Mouse (Mus musculus): ENCODE measurements at regions not wholly inside any gene's neighbourhood (a gene's known extent, or its start where the extent isn't known, plus 50 kb on each side); places are given as distances from the start of the nearest gene placed in this dataset.

GRCm38 (mm10) chr9:42187371-42188228, 63.5 kb upstream of the Sorl1 start:
- DNase-seq: peak; percentile 48
- peak overlapping the region; percentile 65 for H3K27ac ChIP-seq (ENCODE audit: insufficient read depth, low read depth, low read length)
- no peaks in the 10 kb centered on the region for H3K36me3 ChIP-seq (ENCODE audit: control insufficient read depth, insufficient read depth, low read length)
- 55% methylated on average over 6 of the region's 6 CpGs for WGBS
- no peak for TF ChIP-seq POLR2A (IDR thresholded peaks at IDR 0.05; ENCODE audit: low read depth, low read length)
- TF ChIP-seq CTCF (conservative IDR thresholded peaks at IDR 0.05; ENCODE audit: insufficient read depth, insufficient read length, low read depth, low read length): no peak
- no peaks in the 10 kb centered on the region for H3K27me3 ChIP-seq (replicated peaks; ENCODE audit: control insufficient read depth, insufficient read depth, low read length)
- H3K4me1 ChIP-seq (ENCODE audit: control insufficient read depth, insufficient read depth, low read length): peaks cover 26% of the 10 kb centered on the region
- no peak overlapping the region for H3K4me3 ChIP-seq (ENCODE audit: insufficient read depth, low read depth, low read length)

- WGBS: 74% methylated on average over 3 of the region's 3 CpGs
- Histone ChIP-seq H3K27me3 (replicated peaks; ENCODE audit: control insufficient read depth, insufficient read depth, low read length) (no peaks in the 10 kb centered on the region), H3K4me1 (ENCODE audit: control insufficient read depth, insufficient read depth, low read length) (peaks cover 21% of the 10 kb centered on the region), H3K27ac (ENCODE audit: insufficient read depth, low read depth, low read length) (no peak overlapping the region), H3K4me3 (ENCODE audit: insufficient read depth, low read depth, low read length) (no peak overlapping the region), H3K36me3 (ENCODE audit: control insufficient read depth, insufficient read depth, low read length) (no peaks in the 10 kb centered on the region)
- no peak for TF ChIP-seq POLR2A (IDR thresholded peaks at IDR 0.05; ENCODE audit: low read depth, low read length)
- no peak for TF ChIP-seq CTCF (conservative IDR thresholded peaks at IDR 0.05; ENCODE audit: insufficient read depth, insufficient read length, low read depth, low read length)
- no peak for DNase-seq
Observed at GRCm38 (mm10) chr9:42184104-42184635, 60.1 kb upstream of the Sorl1 start.

GRCm38 (mm10) chr9:42183448-42183847, 59.4 kb upstream of the Sorl1 start:
- peak; percentile 73 for DNase-seq
- Histone ChIP-seq H3K36me3 (ENCODE audit: control insufficient read depth, insufficient read depth, low read length) (no peaks in the 10 kb centered on the region), H3K27ac (ENCODE audit: insufficient read depth, low read depth, low read length) (peak overlapping the region; percentile 1; the same call in 1 of the 2 replicates), H3K27me3 (replicated peaks; ENCODE audit: control insufficient read depth, insufficient read depth, low read length) (no peaks in the 10 kb centered on the region), H3K4me3 (ENCODE audit: insufficient read depth, low read depth, low read length) (no peak overlapping the region), H3K4me1 (ENCODE audit: control insufficient read depth, insufficient read depth, low read length) (peaks cover 20% of the 10 kb centered on the region)
- 23% methylated on average over 5 of the region's 5 CpGs for WGBS
- no peak for TF ChIP-seq POLR2A (IDR thresholded peaks at IDR 0.05; ENCODE audit: low read depth, low read length)
- TF ChIP-seq CTCF (conservative IDR thresholded peaks at IDR 0.05; ENCODE audit: insufficient read depth, insufficient read length, low read depth, low read length): no peak

- no peak for DNase-seq
- Histone ChIP-seq H3K36me3 (ENCODE audit: control insufficient read depth, insufficient read depth, low read length) (no peaks in the 10 kb centered on the region), H3K4me1 (ENCODE audit: control insufficient read depth, insufficient read depth, low read length) (peaks cover 15% of the 10 kb centered on the region; the same call in 1 of the 2 replicates), H3K27me3 (replicated peaks; ENCODE audit: control insufficient read depth, insufficient read depth, low read length) (no peaks in the 10 kb centered on the region), H3K27ac (ENCODE audit: insufficient read depth, low read depth, low read length) (no peak overlapping the region), H3K4me3 (ENCODE audit: insufficient read depth, low read depth, low read length) (no peak overlapping the region)
- no peak for TF ChIP-seq CTCF (conservative IDR thresholded peaks at IDR 0.05; ENCODE audit: insufficient read depth, insufficient read length, low read depth, low read length)
- no peak for TF ChIP-seq POLR2A (IDR thresholded peaks at IDR 0.05; ENCODE audit: low read depth, low read length)
- WGBS: 94% methylated on average over 3 of the region's 3 CpGs
Observed at GRCm38 (mm10) chr9:42182400-42182799, 58.3 kb upstream of the Sorl1 start.

- Histone ChIP-seq H3K4me3 (ENCODE audit: insufficient read depth, low read depth, low read length) (no peak overlapping the region), H3K36me3 (ENCODE audit: control insufficient read depth, insufficient read depth, low read length) (no peaks in the 10 kb centered on the region), H3K4me1 (ENCODE audit: control insufficient read depth, insufficient read depth, low read length) (peaks cover 15% of the 10 kb centered on the region; the same call in 1 of the 2 replicates), H3K27ac (ENCODE audit: insufficient read depth, low read depth, low read length) (peak overlapping the region; percentile 55; the same call in 1 of the 2 replicates), H3K27me3 (replicated peaks; ENCODE audit: control insufficient read depth, insufficient read depth, low read length) (no peaks in the 10 kb centered on the region)
- DNase-seq: peak; percentile 58
- TF ChIP-seq POLR2A (IDR thresholded peaks at IDR 0.05; ENCODE audit: low read depth, low read length) (no peak), CTCF (conservative IDR thresholded peaks at IDR 0.05; ENCODE audit: insufficient read depth, insufficient read length, low read depth, low read length) (no peak)
- WGBS: 54% methylated on average over 4 of the region's 4 CpGs
Observed at GRCm38 (mm10) chr9:42180152-42180551, 56.1 kb upstream of the Sorl1 start.

GRCm38 (mm10) chr9:42178759-42179377, 54.8 kb upstream of the Sorl1 start:
- 55% methylated on average over 4 of the region's 4 CpGs for WGBS
- Histone ChIP-seq H3K27me3 (replicated peaks; ENCODE audit: control insufficient read depth, insufficient read depth, low read length) (no peaks in the 10 kb centered on the region), H3K27ac (ENCODE audit: insufficient read depth, low read depth, low read length) (no peak overlapping the region), H3K4me3 (ENCODE audit: insufficient read depth, low read depth, low read length) (no peak overlapping the region), H3K36me3 (ENCODE audit: control insufficient read depth, insufficient read depth, low read length) (no peaks in the 10 kb centered on the region), H3K4me1 (ENCODE audit: control insufficient read depth, insufficient read depth, low read length) (peaks cover 13% of the 10 kb centered on the region; the same call in 1 of the 2 replicates)
- TF ChIP-seq CTCF (conservative IDR thresholded peaks at IDR 0.05; ENCODE audit: insufficient read depth, insufficient read length, low read depth, low read length): no peak
- DNase-seq: no peak
